Mouse (Mus musculus) frontal cortex, postnatal 25 days (tissue): ENCODE results near the gene Sycp3.
"Not testable (repeated sequence)": the region's sequence is repeated elsewhere in the genome, so short reads cannot be mapped to it uniquely, and the experiment has no call there.

ENCODE experiments used
- DNase-seq, 2 experiments: peaks; one replicate each; pipeline ENCODE4 v3.0.0; 2022; ENCODE audit warnings: low spot score in 2 of 2

The Sycp3 gene

DNA sequence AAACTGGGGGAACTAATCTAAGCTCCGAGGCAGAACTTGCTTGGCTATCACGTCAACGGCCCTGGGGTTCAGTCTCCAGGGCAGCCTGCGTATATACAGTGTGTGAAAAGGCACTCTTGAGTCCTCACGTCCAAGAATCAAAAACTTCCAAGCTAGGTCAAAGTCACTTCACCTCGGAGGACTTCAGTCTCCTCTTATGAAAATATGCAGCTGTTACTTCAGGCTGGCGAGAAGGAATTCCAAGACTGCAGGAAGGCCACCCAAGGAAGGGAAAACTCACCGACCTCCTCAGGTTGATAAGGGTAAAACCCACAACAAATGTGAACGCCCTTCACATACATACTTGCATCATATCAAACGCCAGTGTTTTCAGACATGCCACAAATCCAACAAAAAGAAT, 42.0 kb downstream of the Sycp3 start:
- DNase-seq: no peak

GRCm38 (mm10) chr10:88501886-88502765, 42.8 kb downstream of the Sycp3 start:
- no peak for DNase-seq

- DNase-seq: no peak
Measured at GRCm38 (mm10) chr10:88502919-88503318, 43.5 kb downstream of the Sycp3 start.

DNA sequence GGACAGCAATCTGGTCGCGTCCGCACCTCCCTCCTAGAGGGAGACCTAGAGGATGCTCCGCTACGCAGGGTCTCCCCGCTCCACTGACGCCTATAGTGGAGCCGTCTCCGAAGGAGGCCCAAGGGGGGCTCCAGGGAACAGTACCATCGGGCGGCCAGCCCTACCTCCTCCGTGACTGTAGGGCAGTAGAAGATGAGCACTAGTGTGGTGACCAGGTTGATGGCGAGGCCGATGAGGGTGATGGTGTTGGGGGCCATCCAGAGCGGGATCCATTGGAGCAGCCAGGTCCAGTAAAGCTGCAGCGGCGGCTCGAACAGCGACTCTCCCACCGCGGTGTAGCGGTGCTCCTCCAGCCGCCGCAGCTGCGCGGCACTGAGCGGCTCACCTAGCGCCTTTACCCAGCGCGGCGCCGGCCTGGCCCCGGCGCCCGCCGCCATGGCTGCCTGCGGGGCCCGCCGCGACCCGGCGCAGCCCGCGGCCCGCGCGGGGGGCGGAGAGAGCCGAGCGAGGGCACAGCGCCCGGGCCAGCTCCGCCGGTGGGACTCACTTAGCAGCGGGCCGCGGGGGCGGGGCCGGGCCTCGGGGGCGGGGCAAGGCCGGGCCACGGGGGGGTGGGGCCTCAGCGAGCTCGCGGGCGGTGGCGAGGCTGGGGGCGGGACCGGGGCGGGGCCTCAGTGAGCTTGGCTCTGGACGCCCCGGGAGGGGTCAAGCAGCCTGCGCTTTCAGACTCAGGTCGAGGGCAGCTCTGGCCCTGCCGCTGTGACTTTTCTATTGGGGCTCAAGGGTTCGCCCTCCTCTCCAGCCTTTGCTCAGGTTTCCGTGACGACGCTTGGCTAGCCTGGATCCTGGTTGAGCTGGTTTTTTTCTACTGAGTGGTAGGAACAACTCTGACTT, 44.3 kb downstream of the Sycp3 start, which contains the start of gene Chpt1:
TSS of gene Chpt1 (minus strand) at position 653 of the 894 bp plus-strand sequence.
- DNase-seq: peak; percentile 57 to 63

DNA sequence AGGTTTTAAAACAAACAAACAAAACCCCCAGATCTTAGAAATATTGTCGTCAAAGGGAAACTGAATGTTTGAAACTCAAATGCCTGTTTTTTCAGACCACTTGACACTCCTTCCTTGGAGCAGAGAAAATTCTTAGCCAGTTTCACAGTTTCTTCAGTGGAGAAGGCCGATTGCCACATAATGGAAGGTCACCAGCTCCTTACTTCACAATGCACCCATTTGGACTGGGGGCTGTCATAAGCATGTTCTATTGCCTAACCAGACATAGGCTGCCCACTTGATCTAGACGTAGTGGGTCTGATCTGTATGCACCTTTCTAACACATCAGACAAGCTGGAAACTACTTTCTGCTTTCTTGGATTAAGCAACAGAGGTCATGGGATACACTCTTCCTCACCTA, 45.1 kb downstream of the Sycp3 start:
- DNase-seq: no peak

- no peak for DNase-seq
Measured at GRCm38 (mm10) chr10:88505256-88505655, 45.9 kb downstream of the Sycp3 start.

DNA sequence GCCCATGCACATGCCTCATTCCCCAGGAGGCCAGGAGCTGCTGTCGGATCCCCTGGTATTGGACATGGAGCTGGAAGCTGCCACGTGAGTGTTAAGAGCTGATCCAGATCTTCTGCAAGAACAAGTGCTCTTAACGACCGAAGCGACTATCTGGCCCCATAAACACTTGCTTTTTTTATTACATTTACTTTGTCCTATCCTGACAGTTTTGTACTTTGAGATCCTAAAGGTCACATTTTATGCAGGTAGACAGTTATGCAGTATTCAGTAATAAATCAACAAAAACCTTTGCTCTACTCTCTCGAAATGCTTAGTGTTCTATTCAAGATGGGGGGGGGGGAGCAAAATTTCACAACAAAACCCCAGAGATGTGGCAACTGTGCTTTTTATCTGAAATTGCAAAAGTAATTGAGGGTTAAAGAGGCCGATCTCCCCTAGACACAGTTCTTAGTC, 48.3 kb downstream of the Sycp3 start:
- no peak for DNase-seq

GRCm38 (mm10) chr10:88510503-88511271, 51.3 kb downstream of the Sycp3 start:
- DNase-seq: no peak

DNA sequence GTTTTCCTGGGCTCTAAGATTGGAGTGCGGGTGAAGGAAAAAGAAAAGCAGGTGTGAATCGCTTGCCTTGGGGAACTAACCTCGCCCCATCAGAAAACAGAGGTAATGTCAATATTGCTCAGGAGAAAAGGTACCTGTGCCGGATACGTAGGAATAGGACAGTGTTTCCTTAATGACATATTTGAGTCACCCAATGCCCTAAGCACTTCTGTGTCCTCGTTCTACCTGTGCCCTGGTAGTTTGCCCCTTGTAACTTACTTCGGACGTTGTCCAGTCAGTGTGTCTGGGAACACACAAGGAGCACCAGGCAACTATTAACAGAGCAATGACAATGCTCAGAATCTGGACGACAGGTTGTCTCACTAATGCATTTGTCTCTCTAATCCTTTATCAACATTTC, 52.0 kb downstream of the Sycp3 start:
- DNase-seq: no peak

DNA sequence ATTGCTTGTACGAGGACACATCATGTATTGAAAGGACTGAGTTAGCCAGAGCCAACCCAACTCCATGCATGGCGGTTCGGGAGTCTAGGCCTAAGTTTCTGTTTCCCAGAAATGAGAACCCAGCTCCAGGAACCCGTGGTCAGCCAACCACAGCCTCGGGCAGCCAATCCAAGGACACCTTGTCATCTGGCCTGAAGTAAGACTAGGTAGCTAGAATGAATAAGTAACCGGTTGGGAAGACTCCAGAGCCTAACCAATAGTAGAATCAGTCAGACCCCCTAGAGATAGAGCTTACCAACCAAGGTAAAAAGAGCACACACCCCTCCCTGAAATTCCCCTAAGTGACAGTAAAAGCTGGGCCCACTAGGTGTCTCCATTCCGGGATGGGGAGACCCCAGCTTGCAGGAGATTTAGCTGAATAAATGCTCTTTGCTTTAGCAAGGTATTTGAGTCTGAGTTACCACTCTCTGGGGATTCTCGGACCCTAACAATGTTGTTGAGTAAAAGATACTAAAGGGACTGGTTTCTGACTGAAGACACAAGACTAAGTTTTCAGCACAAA, 54.3 kb downstream of the Sycp3 start:
- no peak for DNase-seq

GRCm38 (mm10) chr10:88514495-88514894, 55.1 kb downstream of the Sycp3 start:
- peak in 1 of 2 experiments; percentile 19 for DNase-seq

- not testable (repeated sequence) for DNase-seq
Measured at GRCm38 (mm10) chr10:88515049-88515448, 55.7 kb downstream of the Sycp3 start.

DNA sequence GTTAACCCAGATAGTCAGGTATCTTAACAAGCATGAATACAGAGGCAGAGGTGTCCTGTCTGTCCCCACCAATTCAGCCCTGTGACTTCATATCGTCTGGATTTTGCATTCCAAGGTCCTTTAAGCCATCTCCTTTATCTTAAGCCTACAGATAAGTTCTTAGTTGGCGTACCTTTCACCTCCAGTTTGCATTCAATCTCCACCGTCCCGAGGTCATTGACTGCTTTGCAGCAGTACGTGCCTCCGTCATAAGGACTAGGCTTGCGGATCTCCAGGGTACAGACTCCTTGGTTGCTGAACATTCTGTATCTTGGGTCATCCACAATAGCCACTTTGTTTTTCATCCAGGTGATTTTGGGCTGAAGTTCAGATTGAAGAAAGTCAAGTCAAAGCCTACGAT, 63.4 kb downstream of the Sycp3 start:
- DNase-seq: no peak
